Mouse (Mus musculus) layer of hippocampus, adult 8-10 months (tissue): Measurements from ENCODE around the gene Gulp1. TPM values are rescaled to one million over a fixed set of nuclear protein-coding genes. Genes with fewer than 3 reads are reported as not detected.

Source experiments
- DNase-seq, 2 experiments: peaks; one replicate each; pipeline ENCODE4 v3.0.0; 2022; ENCODE audit warnings: low spot score in 2 of 2
- total RNA-seq, 4 experiments: library from RNA; stranded (reverse); gene quantifications; 2 replicates each; pipeline ENCODE4 v1.2.4; 2022

Gene Gulp1
- total RNA-seq, 4 experiments from 2014 or later = 2.5 to 5.3 (median 3.7) TPM

DNA sequence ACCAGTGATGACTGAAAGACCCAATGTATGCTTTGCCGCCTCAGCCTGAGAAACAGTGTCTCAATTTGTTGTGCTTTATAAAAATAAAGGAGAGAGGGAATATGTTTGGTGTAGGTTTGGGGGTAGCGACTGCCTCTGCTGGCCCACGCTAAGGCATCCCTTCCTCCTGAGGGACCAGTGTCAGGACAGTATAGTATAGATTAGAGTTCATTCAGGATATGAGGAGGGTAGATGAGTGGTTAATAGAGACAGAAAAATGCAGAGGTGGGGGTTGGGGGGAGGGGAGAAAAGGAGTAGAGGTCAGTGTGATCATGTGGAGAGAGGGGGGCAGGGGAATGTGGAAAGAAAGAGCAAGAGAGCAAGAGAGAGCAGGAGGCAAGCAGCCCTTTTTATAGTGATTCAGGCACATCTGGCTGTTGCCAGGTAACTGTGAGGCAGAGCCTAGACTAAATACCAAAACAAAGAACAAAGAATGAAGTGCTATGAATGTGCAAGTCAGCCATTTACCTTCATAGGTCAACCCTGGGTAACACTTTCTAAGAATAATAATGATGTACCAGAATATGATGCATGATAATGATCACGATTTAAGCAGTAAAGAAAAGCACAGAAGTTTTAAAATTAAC is 169.6 kb downstream of the Gulp1 start:
- no peak for DNase-seq

DNA sequence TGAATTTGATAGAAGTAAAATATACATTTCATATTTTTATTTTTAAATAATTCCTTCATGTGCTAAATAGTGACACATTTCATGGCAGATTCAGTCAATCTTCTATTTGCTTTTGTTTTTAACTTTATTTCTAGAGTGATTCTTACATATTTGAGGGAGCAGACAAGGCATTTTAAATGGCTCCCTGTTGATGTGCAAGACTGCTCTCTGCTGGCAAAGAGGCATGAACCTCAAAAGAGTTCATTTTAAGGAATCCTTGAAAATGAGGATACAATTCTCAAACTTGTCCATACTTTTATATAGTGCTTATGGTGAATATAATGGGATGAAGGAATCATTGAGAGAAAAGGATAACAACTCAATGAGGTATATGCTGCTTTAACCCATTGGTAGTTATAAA is 189.9 kb downstream of the Gulp1 start:
- no peak for DNase-seq

- DNase-seq = peak; percentile 6 to 49
Observed at GRCm38 (mm10) chr1:44745711-44746110, 194.4 kb downstream of the Gulp1 start.

GRCm38 (mm10) chr1:44750731-44751730 is 199.7 kb downstream of the Gulp1 start:
- no peak for DNase-seq

DNA sequence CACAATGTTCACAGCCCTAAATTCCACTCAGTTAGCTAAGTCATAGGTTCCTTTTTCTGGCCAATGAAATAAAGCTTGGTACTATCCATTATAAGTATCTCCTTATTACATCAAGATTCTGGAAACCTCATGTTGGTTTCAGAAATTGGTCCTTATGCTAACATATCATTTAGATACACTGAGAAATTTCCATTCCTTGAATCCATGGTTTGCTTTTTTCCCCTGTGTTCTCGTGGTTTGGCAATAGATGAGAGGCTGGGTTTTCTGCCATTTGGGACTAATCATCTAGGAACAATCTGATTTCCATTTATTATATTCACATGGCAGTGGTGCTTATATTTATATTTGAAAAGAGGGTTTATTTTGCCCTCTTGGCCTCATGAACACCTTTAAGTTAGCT is 226.9 kb downstream of the Gulp1 start:
- no peak for DNase-seq

DNA sequence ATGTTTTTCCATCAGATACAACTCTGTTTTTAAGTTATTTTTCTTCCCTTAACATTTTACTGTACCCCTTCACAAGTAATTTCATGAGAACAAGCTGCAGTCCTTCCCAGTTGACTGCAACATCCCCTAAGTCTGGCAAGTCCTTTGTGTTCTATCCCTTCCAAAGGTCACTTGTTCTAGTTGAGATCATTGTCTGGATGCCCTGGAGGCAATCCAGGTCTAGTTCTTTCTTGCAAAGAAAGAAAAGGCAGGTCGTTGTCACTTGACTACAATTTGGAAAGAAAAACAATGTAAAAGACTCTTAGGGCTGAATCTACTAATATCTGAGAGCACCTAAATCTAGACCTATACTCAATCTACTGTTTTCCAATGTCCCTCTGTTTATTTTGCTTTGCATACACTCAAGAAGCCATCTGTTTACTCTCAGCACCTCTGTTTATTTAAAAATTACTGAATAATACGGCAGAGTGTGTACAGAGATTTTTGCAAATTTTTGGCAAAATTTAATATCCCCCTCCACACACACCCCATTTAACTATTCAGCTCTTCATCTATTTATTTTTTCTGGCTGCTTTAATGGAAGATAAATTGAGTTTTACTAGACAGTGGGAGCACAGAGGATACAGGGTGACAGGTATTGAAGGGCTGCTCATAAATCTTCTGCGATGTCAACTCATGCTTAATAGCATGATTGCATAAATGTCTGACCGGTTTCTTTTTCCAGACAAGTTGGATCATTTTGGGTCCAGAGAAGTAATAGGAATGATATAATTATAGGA is 252.5 kb downstream of the Gulp1 start:
- no peak for DNase-seq

DNA sequence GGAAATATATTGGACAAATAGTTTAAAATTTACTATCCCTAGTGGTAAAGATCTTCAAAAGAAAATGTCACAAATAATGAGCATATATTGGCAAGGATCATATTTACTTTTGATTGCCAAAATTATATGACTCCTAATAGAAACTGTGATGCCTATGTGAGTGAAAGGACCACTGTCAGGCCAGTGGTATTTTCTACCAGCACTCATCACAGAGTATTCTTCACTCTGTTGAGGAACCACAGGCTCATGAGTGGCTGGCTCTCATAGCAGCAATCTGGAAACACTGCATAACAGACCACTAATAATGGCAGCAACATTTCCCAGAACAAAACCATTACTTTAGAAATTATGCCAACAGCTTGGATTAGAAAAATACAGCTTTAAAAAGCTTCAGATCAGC is 255.1 kb downstream of the Gulp1 start:
- no peak for DNase-seq

DNA sequence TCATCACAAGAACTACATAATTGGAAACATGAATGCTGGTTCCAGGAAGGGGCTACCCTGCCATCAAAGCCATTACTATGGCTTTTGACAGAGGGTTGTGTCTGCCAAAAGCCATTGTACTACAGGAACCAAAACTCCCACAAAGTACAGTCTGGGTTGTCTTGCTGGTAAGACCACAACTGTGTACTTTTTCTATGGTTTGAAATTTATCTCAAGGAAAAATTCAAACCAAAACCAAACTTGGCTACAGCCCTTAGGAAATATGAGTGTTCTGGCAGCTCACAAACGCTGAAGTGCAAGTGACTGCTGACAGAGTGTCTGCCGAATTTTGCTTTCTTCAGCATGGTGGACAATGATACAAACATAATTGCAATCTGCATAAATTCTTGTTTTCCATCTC is 259.0 kb downstream of the Gulp1 start:
- no peak for DNase-seq

GRCm38 (mm10) chr1:44833934-44834333 is 282.6 kb downstream of the Gulp1 start:
- DNase-seq = no peak
